Mouse (Mus musculus) left cerebral cortex, adult 18-20 months (tissue): Measurements from ENCODE around the gene Sgo2a. TPM values are rescaled to one million over a fixed set of nuclear protein-coding genes. Genes with fewer than 3 reads are reported as not detected.
A peak's percentile ranks its signal among the peaks of the same experiment; 100 is the strongest.
"Not testable (repeated sequence)": the region's sequence is repeated elsewhere in the genome, so short reads cannot be mapped to it uniquely, and the experiment has no call there.

Experiments used
- DNase-seq, 2 experiments: peaks; one replicate each; pipeline ENCODE4 v3.0.0; 2021 to 2022; ENCODE audit warnings: low spot score in 2 of 2, mixed read lengths in 1 of 2
- total RNA-seq, 2 experiments: library from RNA; stranded (reverse); gene quantifications; 2 replicates each; pipeline ENCODE4 v1.2.3; 2021

Gene Sgo2a
- total RNA-seq, 2 experiments from 2014 or later: 0.21 to 0.63 TPM

DNA sequence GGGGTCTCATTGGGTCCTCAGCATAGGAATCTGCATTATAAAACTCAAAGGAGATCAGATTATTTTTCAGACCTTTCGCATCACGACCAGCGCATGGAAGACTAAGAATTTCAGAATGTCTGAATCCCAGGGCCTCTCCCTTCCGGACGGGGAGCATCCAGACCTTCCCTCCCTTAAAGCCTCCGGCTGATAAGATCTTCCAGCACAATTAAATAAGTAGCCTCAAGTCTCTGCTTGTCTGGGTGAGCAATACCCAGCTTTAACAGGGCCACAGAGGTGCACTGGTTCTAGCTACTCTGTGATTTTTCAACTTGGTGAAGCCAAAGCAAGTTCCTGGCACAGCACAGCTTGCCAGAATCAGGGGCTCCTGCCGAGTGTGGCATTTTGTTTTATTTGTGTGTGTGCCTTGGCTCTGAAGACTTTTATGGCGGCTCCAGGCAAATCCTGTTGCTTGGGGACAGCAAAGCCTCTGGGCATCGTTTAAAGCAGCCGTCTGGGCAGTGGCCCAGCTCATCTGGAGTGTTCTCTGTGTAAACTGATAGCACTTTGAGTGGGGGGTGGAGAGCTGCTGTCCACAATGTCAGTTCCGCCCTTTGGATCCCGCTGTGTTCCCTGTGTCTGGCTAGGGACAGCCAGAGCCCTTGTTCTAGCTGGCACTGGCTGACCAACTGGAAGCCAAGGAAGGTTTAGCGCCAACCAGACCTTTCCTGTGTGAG is 34.5 kb downstream of the Sgo2a start:
- DNase-seq: peak; percentile 20 to 41

DNA sequence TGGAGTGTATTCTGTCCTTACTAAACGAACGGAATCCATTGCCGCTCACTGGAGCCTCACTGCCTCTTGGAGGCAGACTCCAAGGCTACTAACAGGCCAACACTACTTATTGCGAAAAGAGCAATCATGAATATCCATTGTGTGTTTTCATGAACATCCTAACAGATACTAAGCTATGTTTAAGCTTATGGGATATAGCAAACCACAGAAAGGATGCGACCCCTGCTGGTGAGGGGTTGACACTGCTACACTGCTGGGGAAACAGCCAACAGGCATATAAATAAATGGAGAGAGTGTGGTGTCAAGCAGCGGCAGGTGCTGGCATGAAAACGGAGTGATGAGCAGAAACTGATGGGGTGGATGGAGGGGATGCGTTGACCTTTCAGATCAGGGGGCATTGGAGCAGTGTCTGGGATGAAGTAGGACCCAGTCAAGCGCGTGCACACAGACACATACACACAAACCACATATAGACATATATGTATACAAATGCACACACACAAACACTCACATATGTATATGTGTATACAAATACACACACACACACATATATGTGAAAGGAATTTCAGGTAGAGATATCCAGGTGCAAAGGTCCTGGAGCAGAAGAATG is 35.5 kb downstream of the Sgo2a start:
- peak; percentile 27 to 51 for DNase-seq

GRCm38 (mm10) chr1:58037306-58037705 is 41.5 kb downstream of the Sgo2a start:
- DNase-seq: not testable (repeated sequence)

GRCm38 (mm10) chr1:58045076-58045475 is 49.3 kb downstream of the Sgo2a start:
- no peak for DNase-seq

DNA sequence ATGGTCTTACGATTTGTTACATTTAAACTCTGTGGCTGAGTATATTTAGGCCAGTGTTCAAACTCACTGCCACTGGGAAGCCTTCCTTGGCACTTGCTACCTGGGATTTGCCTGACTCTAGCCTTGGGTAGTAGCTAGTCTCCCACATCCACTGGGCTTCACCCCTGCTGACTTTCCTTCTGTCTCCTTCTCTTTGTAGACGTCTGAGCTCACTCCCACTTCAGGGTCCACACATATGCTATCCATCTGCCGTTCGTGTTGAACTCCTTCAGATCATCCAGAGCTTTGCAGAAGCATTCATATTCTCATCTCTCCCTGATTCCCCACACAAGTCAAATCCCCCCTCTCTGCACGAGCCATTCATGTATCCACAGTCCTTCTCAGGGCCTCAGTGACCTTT is 49.8 kb downstream of the Sgo2a start:
- DNase-seq: peak in 1 of 2 experiments; percentile 6

GRCm38 (mm10) chr1:58046721-58047290 is 51.0 kb downstream of the Sgo2a start:
- no peak for DNase-seq

GRCm38 (mm10) chr1:58049126-58049525 is 53.4 kb downstream of the Sgo2a start:
- DNase-seq: no peak

DNA sequence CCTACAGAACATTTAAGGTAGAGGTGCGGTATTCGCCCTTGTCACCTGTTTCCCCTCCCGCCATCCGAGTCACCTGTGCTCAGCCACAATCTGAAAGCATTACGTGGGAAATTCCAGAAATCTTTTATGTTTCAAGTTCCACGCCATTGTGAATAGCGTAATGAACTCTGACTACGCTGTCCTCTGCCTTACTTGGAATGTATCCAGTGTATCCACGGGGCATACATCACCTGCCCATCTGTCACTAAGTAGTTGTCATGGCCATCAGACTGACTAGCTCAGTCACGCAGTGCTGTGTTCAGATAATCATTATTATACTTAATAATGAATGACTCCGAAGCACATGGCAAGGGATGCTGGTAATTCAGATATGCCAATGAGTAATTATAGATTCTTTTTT is 59.8 kb downstream of the Sgo2a start:
- DNase-seq: no peak

DNA sequence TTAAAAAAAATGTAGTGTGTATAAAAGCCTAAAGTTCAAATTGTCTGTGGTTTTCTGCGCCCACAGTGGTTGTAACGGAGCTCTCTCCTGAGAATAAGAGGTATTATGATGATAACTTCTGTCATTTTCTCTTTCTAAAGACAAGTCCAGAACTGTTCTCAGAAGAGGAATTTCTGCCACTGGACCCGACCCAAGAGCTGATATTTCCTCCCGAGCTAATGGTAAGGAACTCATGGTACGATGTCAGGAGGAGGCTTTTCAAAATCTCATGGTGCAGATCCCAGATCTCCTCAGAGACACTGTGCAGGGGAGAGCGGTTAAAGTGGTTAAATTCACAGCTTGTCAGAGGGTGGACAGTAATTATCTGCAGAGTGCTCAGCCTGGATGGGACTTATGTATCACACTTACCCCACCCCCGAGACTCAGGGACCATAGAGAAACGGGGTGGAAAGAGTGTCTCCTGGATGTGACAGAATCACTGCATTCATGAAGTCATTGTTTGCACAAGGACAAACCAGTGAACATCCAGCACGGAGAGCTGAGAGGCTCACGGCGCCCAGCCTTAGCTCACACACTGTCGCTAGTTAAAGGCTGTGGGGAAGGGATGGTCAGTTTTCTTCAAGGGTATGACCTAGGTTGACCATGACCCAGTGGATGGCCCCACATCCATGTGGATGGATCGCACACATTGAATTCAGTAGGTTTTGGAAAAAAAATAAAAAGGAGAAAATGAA is 60.5 kb downstream of the Sgo2a start:
- DNase-seq: no peak

DNA sequence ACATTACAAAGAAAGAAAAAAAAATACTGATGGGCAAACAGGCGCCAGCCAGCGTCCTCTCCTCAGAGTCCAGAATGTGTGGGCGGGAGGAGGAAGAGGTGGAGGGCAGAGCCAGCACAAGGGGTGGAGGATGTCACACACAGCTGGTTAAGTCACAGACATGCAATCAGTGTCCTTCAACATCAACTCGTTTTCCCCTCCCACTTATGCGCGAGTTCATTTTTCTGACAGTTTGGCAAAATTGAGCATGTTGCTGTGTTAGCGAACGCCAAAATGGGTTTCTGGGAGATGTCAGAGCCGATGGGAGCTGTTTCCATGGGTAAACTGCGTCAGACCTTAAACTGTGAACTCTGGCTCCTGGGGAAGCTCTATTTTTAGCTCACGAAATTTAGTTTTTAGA is 61.2 kb downstream of the Sgo2a start:
- DNase-seq: no peak

- no peak for DNase-seq
These were observed 63.1 kb downstream of the Sgo2a start for GRCm38 (mm10) chr1:58058846-58059245.

- no peak for DNase-seq
These were observed 66.4 kb downstream of the Sgo2a start for GRCm38 (mm10) chr1:58062131-58062530.

DNA sequence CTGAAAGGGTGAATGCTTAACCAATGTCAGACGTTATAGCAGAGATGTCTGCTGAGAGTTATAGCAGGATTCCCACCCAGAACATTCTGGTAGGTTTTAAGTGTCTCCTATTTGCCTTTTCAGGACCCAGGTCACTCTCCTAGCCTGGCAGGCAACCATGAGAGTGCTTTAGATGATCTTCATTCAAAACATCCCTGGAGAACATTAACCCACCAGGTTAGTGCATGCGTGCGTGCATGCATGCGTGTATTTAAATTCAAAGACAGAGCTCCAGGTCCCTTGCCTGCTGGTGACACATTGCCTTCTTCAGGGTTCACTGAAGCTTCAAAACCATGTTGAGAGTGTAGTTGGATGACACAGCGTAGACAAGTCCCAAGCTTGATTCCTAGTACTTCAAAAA is 69.4 kb downstream of the Sgo2a start:
- DNase-seq: no peak

DNA sequence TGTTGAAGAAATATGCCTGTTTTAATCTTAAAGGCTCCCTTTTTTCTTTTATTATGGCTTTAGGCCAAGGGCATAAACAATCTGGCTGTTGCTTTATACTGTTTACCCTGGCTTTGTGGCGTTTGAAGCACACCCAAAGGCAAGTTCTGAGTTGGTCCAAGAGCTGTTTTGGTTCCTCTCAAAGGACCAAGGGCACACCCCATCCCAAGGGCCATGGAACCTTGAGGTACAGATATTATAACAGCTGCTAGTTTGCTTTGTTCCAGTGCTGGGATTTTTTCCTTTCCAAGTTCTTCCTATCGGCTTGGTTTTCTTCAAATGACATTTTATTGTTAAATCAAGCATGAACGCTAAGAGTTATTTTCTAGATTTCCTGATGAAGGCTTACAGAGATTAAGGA is 69.8 kb downstream of the Sgo2a start:
- DNase-seq: no peak

DNA sequence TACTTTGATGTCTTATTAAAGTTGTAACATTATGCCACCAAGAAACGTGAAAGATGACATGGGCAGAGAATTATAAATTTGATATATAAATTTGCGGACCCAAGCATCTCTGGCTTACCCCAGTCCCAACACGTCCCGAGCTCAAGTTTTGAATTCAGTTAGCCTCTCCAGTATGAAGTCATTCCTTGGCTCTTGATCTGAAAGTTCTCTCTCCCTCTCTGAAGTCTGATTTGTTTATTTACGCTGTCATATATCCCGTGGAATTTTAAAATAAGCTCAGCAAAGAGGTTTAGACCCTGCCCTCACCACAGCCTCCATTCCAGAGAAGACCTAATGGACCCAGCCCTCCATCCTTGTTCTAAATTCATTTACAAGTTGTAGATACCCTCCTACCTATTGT is 73.4 kb downstream of the Sgo2a start:
- DNase-seq: no peak

GRCm38 (mm10) chr1:58070091-58070490 is 74.3 kb downstream of the Sgo2a start:
- DNase-seq: no peak

- DNase-seq: no peak
These were observed 75.2 kb downstream of the Sgo2a start for GRCm38 (mm10) chr1:58071006-58071405.

DNA sequence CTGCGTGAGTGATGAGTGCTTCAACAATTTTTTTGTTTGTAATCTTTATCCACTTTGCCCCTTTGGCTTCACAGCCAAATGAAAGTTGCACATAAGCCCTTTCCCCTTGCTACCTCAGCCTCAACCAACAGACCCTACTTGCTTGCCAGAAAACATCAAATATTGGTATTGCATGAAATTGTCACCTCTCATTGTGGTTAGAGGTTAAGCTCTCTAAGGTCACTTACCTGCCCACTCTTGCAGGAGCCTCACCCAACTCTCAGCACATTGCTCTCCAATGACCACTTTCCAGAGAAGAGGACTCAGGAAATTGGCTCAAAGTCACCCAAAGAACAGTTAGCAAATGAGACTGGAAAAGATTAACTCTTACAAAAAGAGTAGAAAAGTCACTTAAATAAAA is 75.7 kb downstream of the Sgo2a start:
- no peak for DNase-seq

DNA sequence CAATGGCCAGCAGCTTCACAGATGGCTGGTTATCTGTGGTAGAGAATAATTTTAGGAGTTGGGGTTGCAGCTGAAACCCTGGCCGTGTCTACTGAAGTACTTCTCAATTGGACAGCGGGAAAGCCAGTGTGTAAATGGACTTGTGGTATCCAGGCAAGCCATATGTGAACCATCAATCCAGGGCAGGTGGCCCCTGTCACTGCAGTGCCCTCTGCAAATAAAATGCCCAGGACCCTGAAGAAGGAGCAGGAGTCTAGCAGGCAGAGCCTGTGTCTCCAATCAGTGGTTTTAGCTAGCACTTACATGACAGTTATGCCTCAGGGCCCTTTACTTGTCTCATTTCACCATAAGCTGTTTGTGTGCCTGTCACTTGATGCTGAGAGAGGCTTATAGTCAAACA is 76.6 kb downstream of the Sgo2a start:
- no peak for DNase-seq

- no peak for DNase-seq
These were observed 77.4 kb downstream of the Sgo2a start for GRCm38 (mm10) chr1:58072991-58073730.

DNA sequence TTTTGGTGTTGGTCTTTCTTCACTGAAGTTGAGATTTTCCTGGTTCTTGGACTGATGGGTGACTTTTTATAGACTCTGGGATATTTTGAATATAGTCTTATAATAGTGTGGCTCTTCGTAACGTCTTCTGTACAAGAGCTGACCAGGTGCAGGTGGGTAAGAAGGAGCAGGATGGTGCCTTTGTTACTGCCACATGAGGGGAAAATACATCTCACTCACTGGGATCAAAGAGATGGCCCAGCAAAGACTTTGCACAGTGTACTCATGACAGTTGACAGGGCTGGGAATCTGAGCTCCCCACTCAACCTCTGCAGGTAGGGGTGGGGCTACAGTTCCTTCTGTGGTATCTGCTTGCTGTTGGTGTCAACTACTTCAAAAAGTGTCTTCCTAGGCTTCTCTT is 78.5 kb downstream of the Sgo2a start:
- no peak for DNase-seq
